Mouse (Mus musculus) kidney, embryonic 15.5 days (tissue): Measurements from ENCODE around the gene Fntb. TPM values are rescaled to one million over a fixed set of nuclear protein-coding genes. Genes with fewer than 3 reads are reported as not detected.

Experiments
- ATAC-seq: fragments of 200-750 bp; cut with Nextera tagmentation; replicated peaks from 2 replicates; pipeline ENCODE4 v1.8.0; 2017; ENCODE audit warnings: moderate TSS enrichment; ENCODE audit not compliant: low FRiP score
- H3K27ac ChIP-seq: fragments of 300-500 bp; sonication (generic); 2 replicates; pipeline ENCODE4 v1.5.1; 2015; ENCODE audit warnings: mild to moderate bottlenecking, inconsistent platforms
- H3K27me3 ChIP-seq: fragments of 300-500 bp; sonication (generic); 2 replicates; pipeline ENCODE4 v1.6.1; 2015; ENCODE audit warnings: inconsistent platforms
- H3K36me3 ChIP-seq: fragments of 300-500 bp; sonication (generic); 2 replicates; pipeline ENCODE4 v1.6.1; 2015; ENCODE audit warnings: inconsistent platforms
- H3K4me1 ChIP-seq: fragments of 300-500 bp; sonication (generic); 2 replicates; pipeline ENCODE4 v1.6.1; 2015; ENCODE audit warnings: inconsistent platforms
- H3K4me2 ChIP-seq: fragments of 300-500 bp; sonication (generic); 2 replicates; pipeline ENCODE4 v1.6.1; 2015; ENCODE audit warnings: moderate library complexity, mild to moderate bottlenecking, inconsistent platforms
- H3K4me3 ChIP-seq: fragments of 300-500 bp; sonication (generic); replicated peaks from 2 replicates; pipeline ENCODE4 v1.5.1; 2015; ENCODE audit warnings: mild to moderate bottlenecking, inconsistent platforms
- H3K9ac ChIP-seq: fragments of 300-500 bp; sonication (generic); 2 replicates; pipeline ENCODE4 v1.6.1; 2015; ENCODE audit warnings: mild to moderate bottlenecking, inconsistent platforms
- H3K9me3 ChIP-seq: fragments of 300-500 bp; sonication (generic); replicated peaks from 2 replicates; pipeline ENCODE4 v1.6.1; 2016; ENCODE audit warnings: inconsistent platforms
- WGBS: fragments of 180-500 bp; shearing (Covaris S2); methylation state at CpG from one replicate; pipeline ENCODE4 v1.1.7; 2015; ENCODE audit warnings: mixed read lengths; 5-methylcytosine and 5-hydroxymethylcytosine counted together
- polyA plus RNA-seq: library from polyadenylated mRNA; unstranded; fragments of >200 nt; fragmentation: Nextera tagmentation; extraction: Ambion mirVana; gene quantifications from 2 replicates; pipeline ENCODE4 v1.2.1, GENCODE M21; 2015

Fntb gene
- polyA plus RNA-seq, 1 experiment from 2014 or later, result 43.7 TPM

DNA sequence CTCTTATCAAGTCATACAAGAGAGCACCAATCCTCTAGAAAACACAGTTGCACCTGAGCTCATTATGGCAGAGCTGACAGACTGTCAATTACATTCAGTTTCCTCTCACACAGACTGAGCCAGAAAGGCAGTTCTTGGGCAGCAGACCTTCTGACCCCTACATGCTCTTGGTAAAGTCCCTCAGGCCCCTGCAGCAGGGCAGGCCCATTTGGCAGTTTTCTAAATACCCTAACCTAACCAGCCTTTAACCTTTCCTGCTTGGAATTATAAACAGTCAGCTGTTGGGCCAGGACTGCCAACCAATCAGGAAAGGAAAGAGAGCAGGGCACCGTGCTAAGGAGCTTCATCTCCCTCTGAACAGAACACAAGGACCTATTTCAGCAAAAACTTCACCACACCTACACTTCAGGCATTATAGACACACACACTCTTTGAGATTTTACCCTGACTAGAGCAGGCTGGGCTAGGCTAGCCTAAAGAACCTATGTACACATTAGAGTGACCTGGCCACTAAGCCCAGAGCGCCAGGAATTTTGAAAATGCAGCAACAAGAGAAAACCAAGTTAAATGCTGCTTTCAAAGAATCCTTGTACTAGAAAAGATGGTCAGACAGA, 188.5 kb downstream of the Fntb start:
- H3K4me3 ChIP-seq, result no peak overlapping the region
- no peaks in the 10 kb centered on the region for H3K27me3 ChIP-seq
- peaks cover 88% of the 10 kb centered on the region for H3K36me3 ChIP-seq
- H3K4me2 ChIP-seq, result no peak overlapping the region
- H3K27ac ChIP-seq, result 0 out of 2 replicates have a peak overlapping the region, but pooled peaks have one; percentile 82
- 87% methylated on average over 2 of the region's 2 CpGs for WGBS
- no peaks in the 10 kb centered on the region for H3K9me3 ChIP-seq
- ATAC-seq, result no peak
- H3K9ac ChIP-seq, result no peak overlapping the region
- H3K4me1 ChIP-seq, result peaks cover 19% of the 10 kb centered on the region

DNA sequence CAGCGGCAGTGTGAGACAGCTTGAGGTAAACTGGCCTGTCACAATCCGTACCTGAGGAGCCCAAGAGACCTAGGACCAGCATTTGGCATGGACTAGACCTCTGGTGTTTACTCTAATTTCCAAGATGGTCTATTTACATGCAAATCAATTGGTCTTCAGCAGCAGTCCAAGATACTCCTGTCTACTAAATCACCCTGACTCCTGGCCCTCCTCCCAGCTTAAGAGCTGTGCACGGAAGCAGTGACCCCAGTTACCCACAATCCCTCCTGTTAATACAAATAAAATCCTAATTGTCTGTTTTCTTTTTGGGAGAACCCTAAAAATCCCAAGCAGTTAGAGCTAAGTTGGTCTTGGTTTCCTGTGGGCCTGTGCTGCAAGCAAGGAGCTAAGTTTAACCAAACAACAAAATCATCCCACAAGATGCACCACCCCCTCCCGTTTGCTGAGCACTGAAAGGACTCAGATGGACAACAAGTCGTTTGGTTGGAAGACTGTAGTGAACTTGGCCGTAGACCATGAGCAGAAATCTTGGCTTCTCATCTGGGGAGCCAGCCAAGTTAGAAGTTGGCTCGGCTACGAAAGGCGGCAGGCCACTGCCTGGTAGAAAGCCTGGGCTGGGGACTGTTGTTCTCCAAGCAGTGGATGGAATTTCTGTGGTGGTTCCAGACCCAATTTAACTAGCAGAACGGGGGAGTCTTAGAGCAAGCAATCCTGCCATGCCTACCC, 189.5 kb downstream of the Fntb start:
- Histone ChIP-seq H3K27ac (peak overlapping the region; percentile 82), H3K27me3 (no peaks in the 10 kb centered on the region), H3K4me1 (peaks cover 22% of the 10 kb centered on the region), H3K4me2 (0 out of 2 replicates have a peak overlapping the region, but pooled peaks have one; percentile 7), H3K4me3 (no peak overlapping the region), H3K36me3 (peaks cover 88% of the 10 kb centered on the region), H3K9ac (no peak overlapping the region), H3K9me3 (no peaks in the 10 kb centered on the region)
- ATAC-seq, result peak; percentile 66
- 50% methylated on average over 10 of the region's 10 CpGs for WGBS

DNA sequence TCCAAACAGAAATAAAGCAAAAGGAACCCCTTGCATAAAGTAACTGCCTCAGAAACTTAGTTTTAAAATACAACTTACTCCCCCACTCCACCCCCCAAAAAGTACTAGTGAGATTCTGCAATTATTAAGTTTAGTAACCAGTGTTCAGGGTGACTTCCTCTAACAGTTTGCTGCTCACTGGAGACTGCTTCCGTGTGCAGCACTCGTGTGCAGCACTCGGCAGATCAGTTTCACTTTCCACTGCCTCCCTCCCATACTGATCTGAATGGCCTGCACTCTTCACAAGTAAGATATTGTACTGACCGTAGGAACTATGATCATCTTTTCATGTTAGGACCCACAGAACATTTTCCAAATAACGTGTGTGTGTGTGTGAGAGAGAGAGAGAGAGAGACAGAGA, 192.3 kb downstream of the Fntb start:
- H3K36me3 ChIP-seq, result peaks cover 65% of the 10 kb centered on the region
- H3K4me2 ChIP-seq, result no peak overlapping the region

DNA sequence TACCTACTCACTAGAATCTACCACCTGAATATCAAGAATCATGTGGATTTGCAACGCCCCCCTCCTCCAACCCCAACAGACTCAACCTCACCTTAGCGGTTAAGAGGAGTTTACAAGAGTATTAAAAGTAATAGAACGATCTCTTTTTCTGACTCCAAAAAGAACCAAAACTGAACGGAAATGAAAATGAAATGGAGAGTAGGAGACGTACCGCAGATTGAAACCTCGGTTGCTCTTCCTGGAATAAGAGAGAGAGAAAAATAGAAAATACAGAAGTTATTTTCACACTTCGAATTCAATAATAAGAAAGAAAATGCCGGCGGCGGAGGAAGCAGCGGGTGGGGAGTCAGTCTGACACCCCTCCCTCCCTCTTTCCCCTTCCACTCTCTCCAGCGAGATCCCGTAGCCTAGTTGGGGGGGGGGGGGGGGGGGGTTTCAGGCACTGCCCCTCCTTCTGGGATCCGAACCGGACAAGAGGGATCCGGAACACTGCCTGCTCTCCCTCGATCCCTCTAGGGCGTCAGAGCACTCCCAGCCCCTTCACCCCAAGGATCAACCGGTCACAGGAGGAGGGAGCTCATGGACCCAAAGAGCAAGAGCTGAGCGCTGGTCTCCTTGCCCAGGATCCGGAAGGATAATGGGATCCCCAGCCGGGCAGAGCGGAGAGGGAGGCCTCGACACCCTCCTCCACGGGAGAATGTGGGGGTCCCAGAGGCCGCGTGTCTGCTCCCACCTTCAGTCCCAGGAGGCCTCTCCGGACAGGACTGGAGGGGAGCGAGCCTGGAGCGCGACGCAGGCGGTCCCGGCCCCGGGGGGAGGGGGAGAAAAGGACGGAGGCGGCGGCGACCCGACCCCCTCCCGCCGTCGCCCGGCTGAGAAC, 195.9 kb downstream of the Fntb start:
- Histone ChIP-seq H3K9me3 (no peaks in the 10 kb centered on the region), H3K4me1 (peaks cover 13% of the 10 kb centered on the region), H3K4me2 (peak overlapping the region; percentile 94), H3K9ac (peak overlapping the region; percentile 84), H3K27me3 (no peaks in the 10 kb centered on the region), H3K36me3 (peaks cover 37% of the 10 kb centered on the region), H3K4me3 (peak overlapping the region; percentile 96), H3K27ac (peak overlapping the region; percentile 75)
- 5% methylated on average over 42 of the region's 45 CpGs for WGBS
- ATAC-seq, result peak; percentile 34

More for the DNA sequence above, 192.3 kb downstream of the Fntb start:
- H3K9ac ChIP-seq, result no peak overlapping the region
- no peak overlapping the region for H3K4me3 ChIP-seq
- 66% methylated on average over 5 of the region's 5 CpGs for WGBS
- H3K27me3 ChIP-seq, result no peaks in the 10 kb centered on the region
- ATAC-seq, result no peak
- no peak overlapping the region for H3K27ac ChIP-seq
- no peaks in the 10 kb centered on the region for H3K9me3 ChIP-seq
- peaks cover 29% of the 10 kb centered on the region for H3K4me1 ChIP-seq

DNA sequence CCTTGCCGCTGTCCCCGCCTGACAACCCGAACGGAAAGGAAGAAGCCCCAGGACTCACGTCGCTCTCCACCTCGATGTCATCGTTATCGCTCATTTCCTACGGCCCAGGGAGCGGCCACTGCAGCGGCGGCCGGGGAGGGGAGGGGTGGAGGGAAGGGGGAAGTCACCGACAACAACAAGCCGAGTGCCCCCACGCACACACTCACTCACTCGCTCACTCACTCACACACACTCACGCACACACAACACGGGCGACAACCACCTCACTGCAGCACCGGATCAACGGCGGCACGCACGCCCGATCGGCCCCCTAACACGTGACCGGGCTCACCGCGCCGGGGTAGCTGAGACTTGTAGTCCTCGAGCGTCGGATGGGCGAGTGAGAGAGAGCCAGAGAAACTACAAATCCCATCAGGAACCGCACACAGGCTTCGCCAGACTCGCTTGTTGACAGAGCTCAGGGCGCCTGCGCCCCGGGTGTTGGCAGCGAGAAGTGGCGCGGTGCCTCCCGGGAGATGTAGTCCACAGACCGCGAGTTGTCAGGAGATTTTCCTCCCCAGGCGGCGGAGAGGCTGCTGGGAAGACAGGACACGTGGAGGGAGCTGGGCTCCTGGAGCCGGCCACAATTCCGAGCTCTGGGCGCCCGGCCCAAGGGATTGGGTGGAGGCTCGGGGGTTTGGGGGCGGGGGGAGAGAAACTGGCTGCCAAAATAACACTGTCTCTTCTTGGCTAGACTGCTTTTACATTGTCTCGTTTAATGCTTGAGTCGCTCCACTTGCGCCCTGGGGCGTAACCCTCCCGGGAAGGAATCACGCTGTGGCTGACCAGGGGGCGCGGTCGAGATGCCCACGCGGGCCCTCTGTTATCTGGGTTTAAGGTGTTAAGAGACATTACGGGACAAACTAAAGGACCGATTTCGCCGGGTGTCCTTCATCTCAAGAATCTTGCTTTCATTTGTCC, 196.8 kb downstream of the Fntb start, which contains the start of gene Max:
TSS of gene Max (minus strand) at position 270 of the 960 bp plus-strand sequence.
- Histone ChIP-seq H3K9me3 (no peaks in the 10 kb centered on the region), H3K9ac (peak within 1 kb of the TSS; percentile 84), H3K27ac (peak within 1 kb of the TSS; percentile 75), H3K4me3 (peak within 1 kb of the TSS; percentile 96), H3K4me1 (peaks cover 13% of the 10 kb centered on the region), H3K27me3 (no peaks in the 10 kb centered on the region), H3K36me3 (peaks cover 28% of the 10 kb centered on the region), H3K4me2 (peak within 1 kb of the TSS; percentile 94)
- WGBS, result under 1% methylated on average over 73 of the region's 73 CpGs
- peak; percentile 99 for ATAC-seq

DNA sequence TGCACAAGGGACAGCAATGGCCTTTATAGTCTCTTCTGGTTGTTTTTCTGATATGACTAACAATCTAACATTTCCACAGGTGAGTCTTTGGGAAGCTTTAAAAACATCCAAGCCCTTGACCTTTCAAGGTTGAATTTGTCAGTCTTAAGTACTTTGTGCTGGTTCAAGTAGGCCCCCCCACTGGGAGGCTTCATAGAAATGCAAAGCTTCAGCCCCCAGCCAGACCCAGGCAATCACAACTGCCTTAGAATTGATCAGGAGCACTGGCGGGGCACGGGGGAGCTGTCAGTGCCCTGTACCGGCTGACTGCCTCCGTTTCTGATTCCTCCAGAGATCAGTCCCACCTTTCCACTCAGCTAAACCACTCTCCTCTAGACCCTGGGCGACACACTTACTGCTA, 199.7 kb downstream of the Fntb start:
- H3K4me1 ChIP-seq, result peaks cover 10% of the 10 kb centered on the region
- H3K27me3 ChIP-seq, result no peaks in the 10 kb centered on the region
- ATAC-seq, result no peak
- no peak overlapping the region for H3K4me2 ChIP-seq
- WGBS, result 23% methylated on average over 5 of the region's 5 CpGs
- H3K9me3 ChIP-seq, result no peaks in the 10 kb centered on the region
- H3K27ac ChIP-seq, result no peak overlapping the region
- no peak overlapping the region for H3K4me3 ChIP-seq
- H3K36me3 ChIP-seq, result peaks cover 3% of the 10 kb centered on the region; the same call in 1 of the 2 replicates
- H3K9ac ChIP-seq, result no peak overlapping the region

DNA sequence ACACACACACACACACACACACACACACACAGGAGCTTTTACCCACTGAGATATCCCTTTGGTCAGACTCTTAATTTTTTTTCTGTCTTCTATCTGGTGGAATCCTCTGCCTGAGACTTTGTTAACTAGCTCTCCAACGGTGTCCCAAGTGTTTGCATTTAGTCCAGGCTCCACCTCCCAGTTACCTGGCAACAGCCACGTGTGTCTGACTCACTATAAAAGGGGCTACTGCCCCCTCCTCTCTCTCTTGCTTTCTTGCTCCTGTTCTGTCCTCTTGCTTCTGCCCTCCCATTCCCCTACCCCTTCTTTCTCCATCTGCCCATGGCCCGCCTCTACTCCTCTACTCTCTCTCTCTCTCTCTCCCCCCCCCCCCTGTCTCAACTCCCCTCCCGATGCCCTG, 200.5 kb downstream of the Fntb start:
- Histone ChIP-seq H3K27me3 (no peaks in the 10 kb centered on the region), H3K36me3 (no peaks in the 10 kb centered on the region), H3K9ac (no peak overlapping the region), H3K4me1 (peaks cover 5% of the 10 kb centered on the region), H3K27ac (no peak overlapping the region), H3K9me3 (no peaks in the 10 kb centered on the region), H3K4me3 (no peak overlapping the region), H3K4me2 (no peak overlapping the region)
- 13% methylated on average over 4 of the region's 4 CpGs for WGBS
- ATAC-seq, result no peak

Other genes with a start within 250 kb of the Fntb start
- gene Plekhg3, start 234.7 kb upstream of the Fntb start, polyA plus RNA-seq, result 18.2 and 18.8 TPM in 2 replicates
- gene Sptb, start 55.0 kb upstream of the Fntb start, polyA plus RNA-seq, result 1.1 and 2.1 TPM in 2 replicates
- 118 and 129 TPM in 2 replicates for gene Churc1, start 51 bp upstream of the Fntb start, polyA plus RNA-seq
- 4.0 TPM in 1 of 2 replicates, not detected in the other for gene Gpx2, start 30.0 kb downstream of the Fntb start, polyA plus RNA-seq
- gene Rab15, start 57.3 kb downstream of the Fntb start, polyA plus RNA-seq, result 10.9 and 11.1 TPM in 2 replicates
- 16.6 and 19.9 TPM in 2 replicates for gene Max, start 196.6 kb downstream of the Fntb start, polyA plus RNA-seq